Mouse (Mus musculus): ENCODE measurements around the gene Clec11a.

DNA sequence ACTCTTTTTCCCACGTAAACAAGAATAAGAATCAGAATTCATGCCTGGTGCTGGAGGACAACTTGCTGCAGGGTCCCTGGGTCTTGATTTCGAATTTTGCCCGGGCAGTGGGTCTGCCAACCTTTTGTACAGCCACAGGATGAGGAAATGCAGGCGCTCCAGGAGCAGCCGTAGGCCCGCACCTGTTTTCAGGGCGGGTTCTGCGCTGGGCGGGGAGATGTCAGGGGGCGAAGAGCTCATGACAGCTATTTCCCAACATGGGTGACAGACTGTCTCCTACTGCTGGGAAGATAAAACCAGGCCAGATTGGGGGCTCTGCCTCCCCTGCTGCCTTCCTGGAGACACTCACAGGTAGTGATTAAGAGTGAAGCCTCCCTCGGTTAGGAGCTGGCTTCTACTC, 32.6 kb downstream of the Clec11a start:
- TF ChIP-seq EP300 (IDR thresholded peaks at IDR 0.05; ENCODE audit: low read depth) (no peak), CTCF (IDR thresholded peaks at IDR 0.05; ENCODE audit: low read depth) (no peak)

All from liver, embryonic 14.5 days (tissue).